Mouse (Mus musculus): ENCODE measurements around the gene Gcnt2. TPM values are rescaled to one million over a fixed set of nuclear protein-coding genes. Genes with fewer than 3 reads are reported as not detected.

Gene Gcnt2
- total RNA-seq, 2 experiments from 2014 or later: 9.3 to 12.8 TPM

- intact Hi-C loops (cut with DNase I): no loop called here
- DNase-seq: no peak
These were observed 40.7 kb downstream of the Gcnt2 start for GRCm38 (mm10) chr13:40899994-40900970.

DNA sequence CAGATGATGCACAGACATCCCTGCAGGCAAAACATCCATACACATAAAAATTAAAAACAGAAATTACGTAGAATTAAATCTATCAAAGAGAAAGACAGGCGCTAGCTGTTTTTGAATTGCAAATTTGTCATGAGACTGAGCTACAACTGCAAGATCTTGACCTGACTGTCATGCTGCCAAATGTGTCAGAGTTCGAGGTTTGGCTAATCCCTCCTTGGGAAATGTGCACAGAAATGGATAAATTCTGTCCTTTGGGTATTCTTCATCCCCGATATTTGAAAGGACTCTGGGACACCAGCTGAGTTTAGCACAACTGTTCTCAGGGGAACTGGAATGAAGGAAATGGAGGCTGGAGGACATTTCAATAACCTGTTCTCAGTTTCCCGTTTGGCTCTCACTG lies 41.7 kb downstream of the Gcnt2 start:
- intact Hi-C loops (cut with DNase I): no loop called here
- peak; percentile 44 to 60 for DNase-seq

DNA sequence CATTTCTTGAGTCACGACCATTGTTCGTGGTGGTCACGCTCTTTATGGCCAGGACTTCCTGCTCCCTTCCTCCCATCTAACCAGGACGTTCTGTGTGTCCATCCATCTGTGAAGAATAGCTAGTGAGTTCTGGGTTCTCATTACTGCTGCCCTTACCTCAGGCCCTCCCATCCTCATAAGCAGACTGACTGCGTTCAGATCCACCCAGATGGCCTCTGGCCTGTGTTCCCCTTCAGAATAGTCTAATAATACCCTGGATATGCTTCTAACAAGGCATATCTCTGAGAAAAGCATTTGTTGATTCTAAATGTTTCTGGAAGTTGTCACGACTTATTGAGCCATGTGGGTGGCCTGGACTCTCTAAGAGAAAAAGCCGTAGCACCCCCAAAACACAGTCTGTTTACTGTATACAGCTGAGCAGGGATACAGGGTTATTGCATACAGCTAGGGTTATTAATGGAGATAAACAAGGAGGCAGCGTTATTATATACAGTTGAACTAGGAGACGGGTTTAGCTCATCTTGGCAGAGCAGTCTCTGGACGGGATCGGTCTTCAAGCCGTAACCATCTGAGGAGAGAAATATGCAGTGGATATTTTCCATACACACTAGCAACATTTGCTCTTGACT lies 42.4 kb downstream of the Gcnt2 start:
- DNase-seq: no peak
- intact Hi-C loops (cut with DNase I): no loop called here

- no peak for DNase-seq
- intact Hi-C loops (cut with DNase I): no loop called here
These were observed 44.5 kb downstream of the Gcnt2 start for GRCm38 (mm10) chr13:40904080-40904479.

GRCm38 (mm10) chr13:40906528-40906927 lies 47.0 kb downstream of the Gcnt2 start:
- intact Hi-C loops (cut with DNase I): no loop called here
- DNase-seq: no peak

DNA sequence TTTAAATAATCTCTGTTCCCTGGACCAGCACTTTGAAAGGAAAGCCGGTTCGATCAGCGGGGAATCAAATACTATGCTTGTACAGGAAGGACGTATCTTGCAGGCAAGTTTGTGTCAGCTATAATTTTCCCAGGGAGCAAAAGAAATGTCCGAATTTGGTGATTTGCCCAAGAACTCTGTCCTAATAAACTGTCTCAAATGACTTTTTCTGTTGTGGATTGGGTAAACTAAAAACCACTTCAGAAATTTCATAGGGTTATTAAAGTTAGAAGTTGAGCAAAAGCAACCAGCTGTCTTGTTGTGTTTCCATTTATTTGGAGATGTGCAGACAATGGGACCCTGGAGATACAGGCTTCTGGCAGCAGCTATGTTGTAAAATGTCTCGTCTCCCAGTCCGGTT lies 47.7 kb downstream of the Gcnt2 start:
- DNase-seq: no peak
- intact Hi-C loops (cut with DNase I): no loop called here

GRCm38 (mm10) chr13:40908044-40908443 lies 48.5 kb downstream of the Gcnt2 start:
- intact Hi-C loops (cut with DNase I): no loop called here
- DNase-seq: no peak

DNA sequence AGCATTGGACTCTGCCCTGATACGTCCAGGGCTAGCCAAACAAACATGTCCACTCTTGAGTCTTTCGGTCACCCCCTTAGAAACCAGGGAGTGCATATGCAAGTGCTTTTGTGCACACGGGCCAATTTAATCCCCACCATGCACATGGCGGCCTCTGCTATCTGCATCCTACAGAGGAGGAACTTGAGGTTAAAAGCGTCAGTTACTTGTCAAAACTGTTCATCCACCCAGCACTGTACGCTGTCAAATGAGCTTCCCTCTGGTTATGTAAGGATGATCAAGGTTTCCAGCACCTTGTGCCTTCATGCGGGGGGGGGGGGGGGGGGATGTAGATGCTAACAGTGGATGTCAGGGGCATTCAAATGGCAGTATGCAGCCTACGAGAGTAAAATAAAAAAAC lies 49.5 kb downstream of the Gcnt2 start:
- no peak for DNase-seq
- intact Hi-C loops (cut with DNase I): no loop called here

DNA sequence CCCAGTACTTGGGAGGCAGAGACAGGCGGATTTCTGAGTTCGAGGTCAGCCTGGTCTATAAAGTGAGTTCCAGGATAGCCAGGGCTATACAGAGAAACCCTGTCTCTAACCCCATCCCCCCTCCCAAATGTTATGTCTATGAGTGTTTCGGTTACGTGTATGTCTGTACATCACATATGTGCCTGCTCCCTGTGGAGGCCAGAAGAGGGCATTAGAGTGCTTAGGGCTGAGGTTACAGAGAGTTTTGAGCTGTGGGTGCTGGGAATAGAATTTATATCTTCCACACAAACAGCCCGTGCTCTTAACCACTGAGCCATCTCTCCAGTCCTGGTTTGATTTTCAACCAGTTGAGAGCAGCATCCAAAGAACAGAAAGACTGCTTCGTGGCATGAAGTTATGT lies 50.5 kb downstream of the Gcnt2 start:
- intact Hi-C loops (cut with DNase I): no loop called here

GRCm38 (mm10) chr13:40911951-40912350 lies 52.4 kb downstream of the Gcnt2 start:
- intact Hi-C loops (cut with DNase I): no loop called here
- DNase-seq: no peak

More for the DNA sequence above, 50.5 kb downstream of the Gcnt2 start:
- no peak for DNase-seq

DNA sequence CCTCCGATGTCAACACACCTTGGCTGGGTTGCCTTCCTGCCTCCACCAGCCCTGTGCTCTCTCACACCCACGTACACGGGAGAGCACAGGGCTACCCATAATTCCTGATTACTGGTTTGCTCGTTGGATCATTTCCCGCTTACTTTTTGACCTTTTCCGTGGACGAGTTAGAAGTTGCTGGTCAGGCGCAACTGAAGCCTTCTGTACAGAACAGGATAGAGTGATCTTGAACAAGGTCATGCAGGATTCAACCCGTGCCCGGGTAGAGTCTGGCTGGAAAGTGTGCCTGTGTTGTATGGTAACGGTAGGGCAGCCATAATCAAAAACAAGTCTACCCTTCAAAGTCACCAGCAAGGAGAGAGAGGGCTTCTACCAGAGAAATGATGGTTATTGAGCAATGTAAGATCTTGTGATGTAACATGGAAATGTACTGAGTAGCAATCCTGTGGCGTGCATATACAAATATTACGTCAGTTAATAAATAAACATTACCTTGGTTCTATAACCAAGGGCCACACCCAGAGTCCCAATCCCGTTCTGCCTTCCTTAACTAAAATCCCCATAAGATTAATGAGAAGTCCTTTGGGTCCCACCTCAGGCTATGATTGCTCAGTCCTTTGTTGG lies 54.0 kb downstream of the Gcnt2 start:
- intact Hi-C loops (cut with DNase I): no loop called here
- no peak for DNase-seq

DNA sequence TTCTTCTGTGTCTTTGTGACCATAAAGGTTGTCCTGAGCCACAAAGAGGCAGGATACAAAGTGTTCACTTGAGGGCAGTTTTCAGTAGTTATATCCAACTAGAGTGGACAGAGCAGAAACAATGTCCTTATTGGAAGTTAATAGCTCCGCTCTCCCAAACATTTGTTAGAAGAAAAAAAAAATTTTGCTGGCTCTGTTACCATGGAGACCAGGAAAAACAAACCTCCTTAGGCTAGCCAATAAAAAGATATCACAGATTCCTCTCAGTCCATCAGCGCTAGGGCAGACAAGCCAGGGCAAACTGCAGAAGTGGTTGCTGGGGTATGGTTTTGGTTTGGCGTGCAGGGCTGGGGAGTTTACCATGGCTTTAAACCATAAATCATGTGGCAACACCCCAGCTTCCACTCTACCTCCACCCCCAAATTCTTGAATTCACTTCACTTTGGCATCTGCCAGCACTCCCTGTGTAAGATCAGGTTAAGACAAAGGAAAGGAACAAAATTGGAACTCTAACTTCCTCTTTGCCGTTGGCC lies 54.6 kb downstream of the Gcnt2 start:
- intact Hi-C loops (cut with DNase I): no loop called here
- DNase-seq: no peak

GRCm38 (mm10) chr13:40916321-40917160 lies 57.0 kb downstream of the Gcnt2 start:
- no peak for DNase-seq
- intact Hi-C loops (cut with DNase I): loop anchor here (2.0 kb wide), 1 partner anchor 72 kb away; no protein-coding TSS in a partner anchor

DNA sequence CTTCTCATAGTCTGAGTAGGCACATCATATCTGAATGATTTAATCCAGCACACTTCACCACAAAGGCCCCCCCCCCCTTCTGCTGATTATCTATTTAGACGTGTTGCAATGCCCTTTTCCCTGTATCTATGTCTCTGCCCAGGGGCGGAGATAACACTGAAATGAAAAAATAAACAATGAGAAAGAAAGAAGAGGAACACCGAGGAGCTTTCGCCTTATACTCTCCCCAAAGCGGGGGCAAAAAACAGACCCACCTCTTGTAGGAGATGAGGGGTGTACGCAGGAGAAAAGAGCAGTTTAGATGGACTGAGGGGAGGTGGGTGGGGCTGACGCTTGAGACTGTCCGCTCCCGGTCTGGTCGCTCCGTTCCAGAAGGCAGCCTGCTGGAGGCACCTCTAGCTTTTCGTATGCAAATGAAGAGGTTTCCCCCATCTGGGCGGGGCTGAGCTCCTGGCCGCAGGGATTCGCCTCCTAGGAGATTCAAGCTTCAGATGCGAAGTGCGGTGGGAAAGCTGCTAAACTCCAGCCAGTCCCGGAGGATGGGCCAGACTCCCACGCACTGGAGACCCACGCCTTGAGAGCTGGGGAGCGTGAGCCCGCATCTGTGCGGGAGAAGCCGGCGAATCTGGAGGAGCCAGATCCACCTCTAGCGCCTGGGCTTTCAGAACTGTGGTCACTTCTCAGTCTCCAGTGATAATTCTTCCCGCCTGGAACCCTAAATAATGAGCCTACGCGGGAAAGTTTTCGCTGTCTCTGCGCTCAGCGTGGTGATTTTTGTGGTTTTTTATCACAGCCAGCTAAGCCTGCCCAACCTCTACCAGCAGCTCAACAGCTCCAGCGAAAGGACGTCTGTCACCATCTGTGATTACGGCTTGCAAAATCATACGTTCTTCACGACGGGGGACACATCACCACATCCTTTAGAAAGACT lies 57.9 kb downstream of the Gcnt2 start:
- intact Hi-C loops (cut with DNase I): loop anchor here (2.0 kb wide), 1 partner anchor 73 kb away; no protein-coding TSS in a partner anchor
- peak; percentile 65 to 67 for DNase-seq

DNA sequence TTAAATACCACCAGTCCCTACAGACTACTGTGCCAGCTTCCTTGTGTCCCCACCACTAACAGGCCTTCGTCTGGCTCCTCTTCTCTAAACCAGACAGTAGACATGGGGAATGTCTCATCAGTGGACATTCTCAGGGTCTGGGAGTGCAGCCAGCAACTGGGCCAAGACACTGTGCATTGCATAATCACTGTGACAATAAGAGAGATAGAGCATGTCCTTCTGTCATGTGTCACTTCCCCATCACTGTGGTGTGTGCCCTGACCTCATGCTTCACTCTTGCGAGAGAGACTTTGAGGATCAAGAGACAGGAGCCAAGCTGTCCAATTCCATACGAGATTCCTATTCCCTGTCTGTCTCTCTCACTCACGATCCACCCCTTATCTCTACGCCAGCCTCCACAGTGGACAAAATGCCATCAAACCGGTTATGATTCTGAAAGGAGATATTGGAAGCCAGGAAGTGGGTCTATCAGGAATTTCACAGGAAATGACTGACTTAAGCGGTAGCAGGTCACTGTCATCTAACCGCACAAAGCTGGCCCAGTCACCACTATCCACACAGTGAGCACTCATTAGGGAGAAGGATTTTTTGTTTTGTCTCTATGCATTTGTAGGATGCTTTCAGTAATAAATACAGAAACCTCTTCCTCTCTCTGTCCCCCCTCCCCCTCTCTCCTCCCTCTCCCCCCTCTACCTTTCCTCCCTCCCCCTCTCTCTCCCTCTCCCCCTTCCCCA lies 61.9 kb downstream of the Gcnt2 start:
- peak in 1 of 2 experiments; percentile 59 for DNase-seq
- intact Hi-C loops (cut with DNase I): no loop called here

GRCm38 (mm10) chr13:40922311-40922877 lies 62.8 kb downstream of the Gcnt2 start:
- no peak for DNase-seq
- intact Hi-C loops (cut with DNase I): no loop called here

GRCm38 (mm10) chr13:40923756-40924315 lies 64.3 kb downstream of the Gcnt2 start:
- intact Hi-C loops (cut with DNase I): no loop called here
- no peak for DNase-seq

Measured in heart, postnatal 10 days (tissue).